Mouse (Mus musculus) left cerebral cortex, adult 9 months (tissue): ENCODE data around the gene Kif3a.

Experiments
- DNase-seq, 2 experiments: peaks; one replicate each; pipeline ENCODE4 v3.0.0; 2022; ENCODE audit warnings: low spot score in 2 of 2

The Kif3a gene

DNA sequence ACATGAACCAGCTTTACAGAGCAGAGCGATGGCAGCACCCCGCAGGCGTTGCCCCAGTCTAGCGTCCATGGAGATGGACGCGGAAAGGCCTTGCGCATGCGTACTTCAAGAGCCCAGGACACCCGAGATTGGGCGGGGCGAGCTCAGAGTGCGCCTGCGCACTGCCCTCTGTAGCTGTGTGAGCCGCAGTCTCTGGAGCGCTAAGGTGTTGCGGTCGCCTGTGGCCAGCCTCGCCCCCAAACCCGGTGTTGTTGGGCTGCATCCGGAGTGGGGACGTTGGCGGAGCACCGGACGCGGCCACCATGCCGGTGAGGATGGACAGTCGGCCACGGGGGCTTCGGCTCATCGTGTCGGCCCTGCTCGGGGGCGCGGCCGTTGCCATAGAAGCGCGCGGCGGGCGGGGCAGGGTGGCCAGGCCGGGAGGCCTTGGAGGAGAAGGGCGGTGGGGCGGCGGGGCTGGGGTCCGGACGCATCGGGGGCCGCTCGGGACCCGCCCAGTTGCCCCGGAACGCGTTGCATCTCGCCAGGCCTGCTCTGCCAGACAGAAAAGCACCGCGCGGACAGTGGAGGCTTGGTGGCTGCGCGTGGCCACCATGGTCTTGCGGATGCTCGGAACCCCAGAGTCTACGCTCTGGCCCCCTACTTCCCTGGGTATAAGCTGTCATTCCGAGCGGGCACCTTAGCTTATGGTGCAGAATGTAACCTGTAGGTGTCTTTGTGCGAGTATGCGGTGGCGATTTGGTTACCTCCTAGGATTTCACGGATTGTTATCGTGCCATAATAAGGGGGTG, at the start of gene Kif3a:
Gene Kif3a, plus strand, starts transcription at position 156 of the 791 bp plus-strand sequence.
- DNase-seq = peak; percentile 86 to 94

DNA sequence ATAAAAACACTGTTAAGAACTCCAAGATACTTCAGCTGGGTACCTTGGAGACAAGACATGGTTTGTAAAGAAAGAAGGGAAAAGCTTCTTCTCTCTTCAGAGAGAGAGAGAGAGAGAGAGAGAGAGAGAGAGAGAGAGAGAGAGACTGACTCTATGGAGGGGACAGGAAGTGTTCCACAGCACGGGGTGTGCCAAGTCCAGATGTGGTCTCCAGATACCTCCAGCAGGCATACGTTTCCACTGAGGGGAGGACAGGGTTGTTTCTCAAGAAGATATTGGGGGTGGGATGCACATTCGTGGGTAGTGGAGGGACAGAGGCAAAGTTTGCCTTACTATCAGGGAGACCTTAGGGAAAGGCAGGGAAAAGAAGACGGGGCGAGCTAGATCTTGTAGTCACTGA, 48.4 kb upstream of the Kif3a start:
- DNase-seq = no peak

DNA sequence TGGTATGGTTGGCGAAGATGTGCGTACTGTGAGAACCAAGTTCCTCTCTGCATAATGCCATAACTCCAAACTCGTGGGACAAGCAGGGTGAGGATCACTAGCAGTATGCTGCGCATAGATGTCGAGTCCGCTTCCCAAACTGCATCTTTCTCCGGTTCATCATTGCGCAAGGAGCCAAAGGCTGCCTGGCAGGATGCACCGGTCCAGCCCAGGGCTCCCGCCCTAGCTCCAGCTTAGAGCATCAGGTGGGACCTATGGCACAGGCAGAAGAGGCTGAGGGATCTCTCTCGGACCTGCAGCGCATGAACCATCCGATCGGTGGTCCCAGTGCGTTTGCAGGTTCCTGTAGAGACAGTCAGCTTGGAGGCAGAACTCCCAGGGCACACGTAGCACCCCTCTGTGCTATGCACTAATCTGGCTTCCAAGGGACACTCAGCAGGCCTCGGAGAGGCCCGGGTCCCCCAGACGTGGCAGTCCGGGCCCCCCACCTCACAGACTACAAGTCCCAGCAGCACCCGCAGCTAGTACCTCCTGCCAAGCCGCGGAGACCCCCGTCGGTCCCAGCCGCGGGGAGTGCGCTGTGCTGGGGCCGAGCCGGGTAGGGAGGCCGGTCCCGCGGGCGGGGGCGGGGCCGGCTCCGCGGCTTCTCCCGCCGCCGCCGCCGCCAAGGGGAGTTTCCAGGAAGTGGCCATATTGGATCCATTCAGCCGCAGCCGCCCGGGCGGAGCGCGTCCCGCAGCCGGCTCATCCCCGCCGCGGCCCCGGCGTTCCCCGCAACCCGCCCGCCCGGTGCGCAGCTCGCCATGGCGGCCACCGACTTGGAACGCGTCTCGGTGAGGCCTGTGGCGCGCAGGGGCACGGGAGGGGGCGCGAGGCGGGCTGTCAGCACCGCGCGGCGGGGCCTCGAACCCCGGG, 47.7 kb upstream of the Kif3a start, which contains the start of gene Sept8:
Gene Sept8, plus strand, starts transcription at position 51 of the 915 bp plus-strand sequence.
- peak in 1 of 2 experiments; percentile 53 for DNase-seq

GRCm38 (mm10) chr11:53520122-53520978, 46.8 kb upstream of the Kif3a start:
- peak; percentile 58 to 81 for DNase-seq

GRCm38 (mm10) chr11:53521120-53521820, 45.9 kb upstream of the Kif3a start:
- peak in 1 of 2 experiments; percentile 49 for DNase-seq

GRCm38 (mm10) chr11:53521821-53522131, 45.4 kb upstream of the Kif3a start:
- no peak for DNase-seq

DNA sequence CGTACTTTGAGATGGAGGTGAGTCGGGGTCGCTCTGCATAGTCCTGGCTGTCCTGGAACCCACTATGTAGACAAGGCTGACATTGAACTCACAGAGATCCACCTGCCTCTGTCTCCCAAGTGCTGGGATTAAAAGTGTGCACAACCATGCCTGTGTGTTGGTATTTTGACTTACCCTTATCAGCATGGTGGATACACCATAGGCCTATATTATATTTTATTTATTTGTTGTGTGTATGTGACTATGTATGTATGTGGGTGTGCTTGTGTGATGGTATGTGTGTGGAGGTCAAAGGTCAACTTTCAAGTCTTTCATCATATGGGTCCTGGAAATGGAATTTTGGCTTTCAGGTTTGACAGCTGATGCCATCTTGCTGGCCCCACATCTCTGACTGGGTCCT, 44.8 kb upstream of the Kif3a start:
- no peak for DNase-seq

- DNase-seq = peak; percentile 64 to 85
Observed at GRCm38 (mm10) chr11:53522930-53523329, 44.2 kb upstream of the Kif3a start.

- no peak for DNase-seq
Observed at GRCm38 (mm10) chr11:53523545-53524405, 43.4 kb upstream of the Kif3a start.

DNA sequence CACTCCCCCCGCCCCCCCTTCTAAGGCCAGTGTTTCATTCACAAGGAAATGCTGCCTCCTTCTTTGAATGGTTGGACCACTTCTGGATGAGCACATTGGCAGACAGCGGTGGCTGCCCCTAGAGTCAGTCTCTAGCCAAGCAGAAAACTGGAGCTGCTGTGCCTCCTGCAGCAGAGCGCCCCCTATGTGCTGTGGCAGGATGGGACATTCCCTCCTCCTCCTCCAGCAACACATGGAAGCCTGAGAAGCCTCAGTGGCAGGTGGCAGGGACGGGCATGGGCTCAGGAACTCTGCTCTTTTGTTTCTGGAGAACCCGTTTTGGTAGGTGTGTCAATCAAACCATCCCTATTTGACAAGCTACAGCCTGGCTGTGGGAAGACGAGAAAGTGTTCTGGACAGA, 42.3 kb upstream of the Kif3a start:
- no peak for DNase-seq

GRCm38 (mm10) chr11:53525461-53525860, 41.7 kb upstream of the Kif3a start:
- no peak for DNase-seq

- no peak for DNase-seq
Observed at GRCm38 (mm10) chr11:53528397-53529252, 38.6 kb upstream of the Kif3a start.

DNA sequence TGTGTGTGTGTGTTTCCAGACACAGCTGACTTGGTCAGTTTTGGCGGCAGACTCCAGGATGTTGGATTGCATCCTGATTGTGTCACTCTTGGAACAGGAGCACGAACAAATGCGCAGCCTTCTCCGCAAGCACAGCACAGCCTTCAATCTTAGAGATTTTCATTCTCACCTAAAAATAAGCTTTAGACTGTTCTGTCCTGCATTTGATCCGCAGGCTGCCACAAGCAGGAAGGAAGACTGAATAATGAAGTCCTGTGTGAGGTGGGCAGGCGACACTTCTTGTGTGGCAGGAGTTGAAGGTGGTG, 38.0 kb upstream of the Kif3a start:
- DNase-seq = peak in 1 of 2 experiments; percentile 60

- DNase-seq = no peak
Observed at GRCm38 (mm10) chr11:53530001-53530400, 37.2 kb upstream of the Kif3a start.

- no peak for DNase-seq
Observed at GRCm38 (mm10) chr11:53531578-53532230, 35.5 kb upstream of the Kif3a start.

GRCm38 (mm10) chr11:53532231-53532620, 35.0 kb upstream of the Kif3a start:
- no peak for DNase-seq

DNA sequence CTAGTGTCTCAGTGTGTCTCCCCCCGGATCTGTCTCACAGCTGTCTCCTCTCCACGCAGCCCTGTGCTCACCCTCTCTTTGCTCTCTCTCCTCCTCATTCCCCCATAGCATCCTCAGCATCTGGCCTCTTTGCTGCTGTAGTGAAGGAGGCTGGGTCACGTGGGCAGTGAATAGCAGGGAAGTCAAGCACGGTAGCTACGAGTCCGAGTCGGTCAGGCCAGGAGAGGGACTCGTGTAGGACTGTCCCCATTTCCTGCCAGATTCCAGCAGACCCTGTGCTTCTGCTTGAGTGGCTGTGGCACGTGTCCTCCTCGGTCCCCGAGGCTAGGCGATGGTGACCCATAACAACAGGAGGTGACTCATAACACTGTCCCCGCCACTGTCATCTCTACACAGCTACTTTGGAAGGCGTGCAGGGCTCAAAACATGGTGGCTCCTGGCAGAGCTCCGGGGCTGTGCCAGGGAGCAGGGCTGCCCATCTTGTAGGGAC, 28.1 kb upstream of the Kif3a start:
- no peak for DNase-seq

GRCm38 (mm10) chr11:53540394-53540793, 26.8 kb upstream of the Kif3a start:
- DNase-seq = no peak

- DNase-seq = no peak
Observed at GRCm38 (mm10) chr11:53541222-53541621, 26.0 kb upstream of the Kif3a start.
